Mouse (Mus musculus): ENCODE data around the gene Cwc25.
"Not testable (repeated sequence)": the region's sequence is repeated elsewhere in the genome, so short reads cannot be mapped to it uniquely, and the experiment has no call there.

The Cwc25 gene

DNA sequence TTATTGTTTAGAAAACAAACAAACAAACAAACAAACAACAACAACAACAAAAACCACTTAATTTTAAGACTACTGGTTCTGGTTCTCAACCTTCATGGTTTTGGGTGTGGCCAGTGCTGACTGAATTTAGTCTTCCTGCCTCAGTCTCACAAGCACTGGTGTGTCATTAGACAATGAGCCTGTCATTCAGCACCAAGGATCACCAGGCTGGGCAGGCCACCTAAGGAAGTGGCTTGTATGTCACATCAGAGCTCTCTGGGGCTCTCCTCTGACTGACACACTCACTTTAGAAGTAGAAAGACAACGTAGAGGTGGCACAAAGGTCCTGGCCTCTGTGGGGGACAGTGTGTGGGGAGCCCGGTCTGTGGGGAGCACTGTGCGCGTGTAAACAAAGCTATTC, 47.3 kb downstream of the Cwc25 start:
- DNase-seq, result peak; percentile 25 to 38

DNA sequence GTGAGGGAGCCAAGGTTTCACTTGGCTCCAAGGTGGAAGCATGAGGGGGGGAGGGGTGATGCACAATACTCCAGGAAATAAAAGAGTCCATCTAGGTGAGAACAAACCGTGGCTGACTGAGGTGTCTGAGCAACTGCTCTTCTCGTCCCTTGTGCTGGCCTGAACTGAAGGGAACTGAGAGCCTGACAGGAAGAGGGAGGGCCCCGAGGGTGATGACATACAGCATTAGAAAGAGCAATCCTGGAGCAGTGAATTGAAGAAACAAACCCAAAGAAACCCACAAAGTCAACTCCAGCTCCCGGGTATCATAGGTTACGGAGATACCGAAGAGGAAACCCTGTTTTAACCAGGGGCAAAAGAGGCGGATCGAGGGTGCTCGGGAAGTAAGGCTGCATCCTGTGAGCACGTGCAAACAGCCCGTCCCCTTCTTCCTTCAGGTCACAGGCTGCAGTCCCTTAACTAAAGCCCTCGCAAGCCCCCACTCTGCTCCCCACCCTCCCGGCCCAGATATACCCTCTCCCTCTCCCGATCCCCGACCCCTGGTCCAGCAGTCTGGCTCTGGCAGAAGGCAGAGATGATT, 48.0 kb downstream of the Cwc25 start:
- DNase-seq, result peak; percentile 63 to 71

DNA sequence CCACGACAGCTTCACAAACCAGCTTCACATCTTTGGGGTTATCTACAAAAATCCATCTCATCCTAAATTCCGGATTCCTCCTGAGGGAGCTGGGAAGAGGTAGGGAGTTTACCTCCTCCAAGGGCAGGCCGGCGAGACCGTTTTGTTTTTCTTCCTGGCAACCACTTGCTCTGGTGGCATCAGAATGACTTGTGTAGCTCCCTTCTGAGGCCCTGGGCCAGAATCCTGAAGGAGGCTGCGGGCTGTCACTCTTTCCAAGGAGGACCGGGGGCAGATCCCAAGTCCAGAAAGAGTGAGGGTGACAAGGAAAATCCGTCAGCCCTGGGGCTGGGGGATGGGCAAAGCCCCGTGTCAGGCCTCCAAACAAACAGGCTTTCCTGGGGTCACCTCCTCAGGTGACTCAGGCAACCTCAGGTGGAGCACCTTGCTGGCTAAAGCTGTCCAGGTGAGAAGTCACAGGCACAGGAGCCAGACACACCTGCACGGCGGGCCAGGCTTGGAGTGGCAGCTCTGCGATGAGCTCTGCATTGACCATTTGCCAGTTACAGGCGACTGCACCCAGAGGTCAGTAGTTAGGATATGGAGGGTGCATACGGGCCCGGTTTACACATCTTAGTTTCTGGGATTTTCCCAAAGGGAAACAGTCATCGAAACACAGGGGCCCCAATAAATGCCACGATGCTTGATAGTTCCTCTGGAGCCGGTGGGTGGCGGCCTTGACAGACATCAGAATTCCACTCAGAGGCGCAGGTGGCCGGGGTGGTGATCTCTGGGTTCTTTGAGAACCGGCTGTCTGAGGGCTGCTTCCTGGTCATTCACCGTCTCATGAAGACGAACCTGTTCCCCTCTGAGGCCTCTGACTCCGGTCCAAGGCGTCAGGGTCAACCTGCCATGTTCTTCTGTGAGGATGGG, 48.7 kb downstream of the Cwc25 start:
- no peak for DNase-seq

DNA sequence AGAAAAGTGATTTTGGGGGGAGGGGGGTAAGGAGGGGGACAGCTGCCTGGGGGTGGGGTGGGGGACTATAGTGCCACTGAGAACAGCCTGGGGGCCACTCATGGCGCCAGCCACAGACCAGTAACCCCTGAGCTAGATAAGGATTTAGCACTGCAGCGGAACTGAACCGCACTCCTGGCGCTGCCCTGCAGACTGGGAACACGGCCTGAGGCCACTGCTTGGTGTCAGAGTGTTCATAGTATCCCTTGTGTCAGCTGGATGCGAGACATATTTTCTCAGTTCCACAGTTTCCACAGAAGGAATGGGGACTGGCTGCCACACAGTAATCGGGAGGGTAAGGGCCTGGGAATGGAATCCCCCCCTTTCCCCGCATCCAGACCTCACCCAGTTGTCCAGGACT, 50.3 kb downstream of the Cwc25 start:
- no peak for DNase-seq

DNA sequence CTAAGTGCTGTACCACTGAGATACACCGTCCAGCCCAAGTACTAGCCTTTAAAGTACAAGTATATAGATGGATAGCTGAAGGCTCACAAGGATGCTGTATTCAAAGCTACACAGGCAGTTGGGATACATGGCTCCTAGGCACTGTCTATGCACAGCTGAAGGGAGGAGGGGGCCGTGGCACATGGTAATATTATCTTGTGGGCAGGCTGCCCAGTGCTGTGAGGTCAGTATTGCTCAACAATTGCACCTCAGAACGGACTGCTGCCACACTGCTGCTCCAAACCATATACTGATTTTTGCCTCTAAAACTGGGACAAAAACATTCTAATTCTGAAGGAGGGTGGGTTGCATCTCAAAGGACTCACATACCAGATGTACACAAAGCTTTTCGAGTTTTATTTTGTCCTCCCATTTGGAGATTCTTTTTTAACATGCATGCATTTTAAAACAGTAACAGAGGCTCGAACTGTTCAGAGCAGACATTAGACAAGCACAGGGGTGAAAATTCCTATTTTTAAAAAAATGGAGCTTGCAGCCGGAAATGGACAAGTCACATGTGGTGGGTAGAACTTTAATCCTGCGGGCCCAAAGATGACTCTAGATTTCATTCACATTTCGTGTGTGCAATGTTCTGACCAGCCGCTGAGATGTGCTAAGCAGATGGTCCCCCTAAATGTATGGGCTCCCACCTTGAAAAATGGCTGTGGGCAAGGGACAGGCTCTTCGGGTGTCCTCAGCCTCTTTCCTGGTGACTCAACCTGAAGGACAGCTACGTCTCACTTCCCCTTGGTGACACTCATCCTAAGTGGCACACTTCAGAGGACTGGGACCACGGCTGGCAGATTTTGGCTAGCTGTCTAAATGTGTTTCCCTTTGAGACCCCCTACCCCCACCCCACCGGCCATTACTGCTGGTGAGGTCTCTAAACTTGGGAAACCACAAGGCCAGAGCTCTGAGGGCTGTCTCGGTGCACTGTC, 51.3 kb downstream of the Cwc25 start:
- DNase-seq, result no peak

DNA sequence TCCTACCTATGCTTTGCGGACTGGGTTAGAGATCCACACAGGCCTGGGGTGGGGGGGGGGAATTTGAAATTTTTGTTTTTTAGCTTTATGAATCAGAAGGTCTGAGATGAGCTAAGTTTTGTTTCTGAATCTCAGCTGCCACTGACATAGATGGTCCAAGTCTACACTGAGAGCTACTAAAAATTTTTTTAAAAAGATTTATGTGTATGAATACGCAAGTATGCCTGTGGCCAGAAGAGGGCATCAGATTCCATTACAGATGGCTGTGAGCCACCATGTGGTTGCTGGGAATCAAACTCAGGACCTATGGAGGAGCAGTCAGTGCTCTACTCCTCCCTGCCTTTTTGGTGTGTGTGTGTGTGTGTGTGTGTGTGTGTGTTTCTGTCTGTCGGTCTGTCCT, 52.0 kb downstream of the Cwc25 start:
- no peak for DNase-seq

DNA sequence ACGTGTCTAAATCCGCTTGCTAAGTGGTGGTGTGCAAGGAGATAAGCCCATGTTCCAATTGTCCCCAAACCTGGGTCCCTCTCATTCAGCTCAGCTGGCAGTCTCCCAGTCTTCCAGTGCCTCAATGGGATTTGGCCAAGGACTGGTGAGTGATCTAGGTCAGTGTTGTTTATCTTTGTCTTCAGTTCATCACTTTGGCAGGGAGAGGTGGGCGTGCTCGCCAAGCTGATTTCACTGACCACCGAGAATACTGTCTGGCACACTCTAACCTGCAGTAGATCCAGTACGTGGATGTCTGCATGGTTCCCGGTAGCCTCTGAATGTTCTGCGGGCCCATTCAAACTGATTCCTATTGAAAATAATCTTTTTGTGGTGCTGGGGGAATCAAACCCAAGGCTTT, 52.5 kb downstream of the Cwc25 start:
- no peak for DNase-seq

DNA sequence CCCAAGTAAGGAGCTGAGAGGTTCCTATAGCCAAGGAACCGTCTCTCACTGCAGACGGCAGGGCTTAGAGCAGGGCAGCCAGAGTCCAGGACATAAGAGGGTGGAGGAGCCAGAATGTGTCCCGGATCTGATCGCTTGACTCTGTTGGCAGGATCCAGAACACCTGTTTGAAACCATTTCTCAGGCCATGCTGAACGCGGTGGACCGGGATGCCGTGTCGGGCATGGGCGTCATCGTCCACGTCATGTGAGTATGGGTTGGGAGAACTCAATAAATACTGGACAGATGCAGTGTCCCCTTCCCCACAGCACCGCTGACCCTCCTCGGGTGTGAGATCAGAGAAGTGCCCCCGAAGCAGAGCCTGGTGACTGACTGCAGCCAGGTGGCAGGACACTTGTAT, 54.1 kb downstream of the Cwc25 start:
- no peak for DNase-seq

DNA sequence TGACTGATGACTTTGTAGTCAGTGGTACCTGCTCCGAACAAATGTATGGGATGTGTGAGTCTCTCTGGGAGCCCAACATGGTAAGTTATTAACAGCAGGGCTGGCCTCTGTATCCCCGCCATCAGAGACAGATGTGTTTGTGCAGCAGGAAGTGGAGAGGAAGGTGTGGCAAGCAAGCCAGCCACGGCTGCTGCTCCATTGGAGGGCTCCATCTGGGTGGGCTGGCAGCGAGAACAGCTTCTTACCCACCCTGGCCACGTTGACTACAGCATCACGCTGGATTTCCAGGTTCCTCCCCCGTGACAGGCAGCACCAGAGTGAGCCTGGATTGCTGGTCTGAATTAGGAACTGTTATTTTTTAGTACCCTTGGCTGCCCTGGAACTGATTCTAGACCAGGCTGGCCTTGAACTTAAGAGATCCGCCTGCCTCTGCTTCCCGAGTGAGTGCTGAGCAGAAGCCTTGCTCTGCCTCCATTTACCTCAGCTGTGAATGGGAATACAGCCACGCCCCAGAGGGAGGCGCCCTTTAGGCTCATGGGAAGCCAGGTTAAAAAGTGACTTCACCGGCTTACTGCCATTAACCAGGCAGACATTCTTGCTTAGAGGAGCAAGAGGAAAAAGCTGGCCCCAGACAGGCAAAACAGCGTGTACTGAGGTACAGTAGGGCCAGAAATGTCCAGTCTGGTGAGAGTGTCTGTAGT, 55.0 kb downstream of the Cwc25 start:
- no peak for DNase-seq

DNA sequence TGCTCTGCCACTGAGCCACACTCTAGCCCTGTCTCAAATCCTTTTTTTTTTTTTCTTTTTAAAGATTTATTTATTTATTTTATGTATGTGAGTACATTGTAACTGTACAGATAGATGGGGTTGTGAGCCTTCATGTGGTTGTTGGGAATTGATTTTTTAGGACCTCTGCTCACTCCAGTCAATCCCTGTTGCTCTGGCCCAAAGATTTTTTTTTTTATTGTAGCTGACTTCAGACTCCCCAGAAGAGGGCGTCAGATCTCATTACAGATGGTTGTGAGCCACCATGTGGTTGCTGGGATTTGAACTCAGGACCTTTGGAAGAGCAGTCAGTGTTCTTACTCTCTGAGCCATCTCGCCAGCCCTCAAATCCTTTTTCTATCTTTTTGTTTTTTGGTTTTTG, 56.3 kb downstream of the Cwc25 start:
- DNase-seq, result not testable (repeated sequence)

DNA sequence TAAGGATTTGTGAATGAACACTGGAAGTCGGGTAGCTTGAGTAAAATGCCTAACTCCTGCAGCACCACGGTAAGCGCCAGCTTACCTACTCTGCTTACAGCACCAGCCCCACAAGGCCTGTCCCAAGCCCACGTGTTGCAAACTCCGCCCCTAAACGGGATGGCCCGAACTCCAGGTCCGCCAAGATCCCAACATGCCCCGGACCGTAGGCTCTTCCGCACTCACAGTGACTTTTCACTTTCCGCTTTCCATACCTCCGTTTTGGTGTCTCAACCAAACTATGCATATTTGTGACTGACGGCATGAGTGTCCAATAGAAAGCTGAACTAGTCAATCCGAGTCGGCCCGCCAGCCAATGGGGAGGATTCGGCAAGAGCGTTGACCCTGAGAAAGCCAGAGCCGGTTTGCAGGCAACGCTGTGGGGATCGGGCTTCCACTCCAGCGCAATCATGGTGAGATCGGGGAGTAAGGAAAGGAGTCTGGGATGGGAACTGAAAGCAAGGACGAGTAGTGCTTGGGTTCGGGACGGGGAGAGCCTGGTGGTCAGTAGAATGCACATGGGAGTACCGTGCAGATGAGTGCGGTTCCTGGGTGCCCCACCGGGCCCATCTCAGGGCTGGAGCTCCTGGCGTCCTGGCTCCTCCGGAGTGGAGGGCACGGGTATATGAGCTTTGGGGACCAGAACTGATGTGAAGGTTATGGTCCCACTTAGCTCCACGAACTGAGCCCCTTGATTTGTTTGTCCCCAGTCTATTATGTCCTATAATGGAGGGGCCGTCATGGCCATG, 63.1 kb downstream of the Cwc25 start, which contains the start of gene Psmb3:
TSS of gene Psmb3 (plus strand) at position 361 of the 788 bp plus-strand sequence.
- DNase-seq, result peak; percentile 95

DNA sequence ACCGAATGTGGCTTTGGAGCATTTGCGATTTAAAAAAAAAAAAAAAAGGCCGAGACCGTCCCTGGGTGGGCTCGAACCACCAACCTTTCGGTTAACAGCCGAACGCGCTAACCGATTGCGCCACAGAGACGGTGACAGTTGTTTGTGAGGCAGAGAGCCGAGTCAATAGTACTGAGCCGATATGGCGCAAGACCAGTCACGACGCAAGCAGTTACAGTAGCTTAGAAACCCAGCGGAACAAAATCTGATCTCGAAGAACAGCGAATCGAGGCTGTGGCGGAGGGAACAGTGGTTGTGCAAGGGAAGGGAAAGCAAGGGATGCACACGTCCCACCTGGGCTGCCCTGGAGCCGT, 64.0 kb downstream of the Cwc25 start:
- peak; percentile 92 for DNase-seq

DNA sequence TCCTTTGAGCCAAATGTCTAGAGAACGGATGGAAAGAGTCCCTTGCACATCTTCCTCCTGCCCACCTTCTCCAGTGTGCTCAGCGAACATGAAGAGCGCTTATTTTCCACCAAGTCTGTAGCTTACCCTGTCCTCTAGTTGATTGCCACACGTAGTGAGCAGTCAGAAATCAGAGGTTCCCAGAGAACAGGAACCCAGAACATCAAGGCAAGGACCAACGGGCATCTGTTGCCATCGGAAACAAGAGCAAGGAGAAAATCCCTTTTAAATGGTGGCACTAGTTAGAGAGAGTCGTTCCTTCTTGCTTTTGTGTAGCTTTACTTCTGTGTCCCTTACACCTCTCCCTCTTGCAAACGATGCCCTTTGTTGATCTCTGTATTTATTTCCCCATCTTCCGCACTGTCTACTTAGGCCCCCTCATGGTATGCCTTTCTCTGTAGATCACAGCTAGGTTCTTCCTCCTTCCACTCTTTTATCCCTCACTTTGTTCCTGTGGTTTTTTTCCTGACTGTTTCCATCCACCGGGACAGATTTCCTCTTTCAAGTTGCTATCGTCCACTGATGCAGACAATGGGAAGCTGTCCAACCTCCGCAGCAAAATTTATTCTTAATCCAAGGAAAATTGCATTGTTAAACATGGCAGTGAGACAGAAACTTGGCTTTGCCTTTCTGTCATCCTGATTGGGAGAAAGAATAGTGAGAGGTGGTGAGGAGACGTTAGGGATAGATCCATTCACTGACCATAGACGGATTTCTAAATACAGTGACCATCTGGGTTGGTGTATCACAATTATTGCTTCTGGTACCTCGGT, 64.6 kb downstream of the Cwc25 start:
- DNase-seq, result peak in 1 of 2 experiments; percentile 11

DNA sequence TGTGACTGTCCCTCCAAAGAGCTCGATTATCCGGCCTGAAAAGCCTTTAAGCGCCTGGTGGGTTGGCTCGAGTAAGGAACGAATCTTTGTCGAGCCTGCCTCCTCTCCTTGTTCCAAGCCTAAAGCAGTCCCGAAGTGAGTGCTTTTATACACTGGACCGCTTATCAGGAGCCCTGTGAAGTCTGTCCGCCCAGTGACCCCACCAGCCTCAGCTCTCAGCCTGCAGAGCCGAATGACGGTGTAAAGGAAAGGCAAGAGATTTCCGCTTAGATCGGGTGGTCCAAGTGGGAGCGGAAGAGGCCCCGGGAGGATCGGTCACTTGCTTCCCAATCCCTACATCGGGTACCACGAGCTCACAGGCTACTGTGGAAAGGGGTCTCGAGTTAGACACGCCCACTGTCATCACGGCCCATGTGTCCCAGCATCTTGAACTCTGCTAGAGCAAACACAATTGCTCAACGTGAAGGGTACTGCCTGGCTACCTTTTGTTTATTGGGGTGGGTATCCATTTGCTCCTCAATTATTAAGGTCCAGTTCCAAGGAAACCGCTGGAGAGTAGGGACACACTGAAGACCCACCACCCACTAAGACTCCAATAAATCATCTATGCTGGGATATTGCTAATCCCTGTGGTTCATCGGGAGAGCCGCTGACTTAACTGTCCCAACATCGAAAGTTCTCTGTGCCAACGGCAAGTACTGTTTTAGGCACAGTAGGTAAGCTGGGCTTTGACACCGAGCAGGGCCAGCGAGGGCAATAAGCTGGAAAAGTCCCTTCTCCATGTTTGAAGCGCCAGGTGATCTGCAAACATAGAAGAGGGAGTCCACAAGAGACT, 65.4 kb downstream of the Cwc25 start:
- DNase-seq, result peak; percentile 16 to 26

DNA sequence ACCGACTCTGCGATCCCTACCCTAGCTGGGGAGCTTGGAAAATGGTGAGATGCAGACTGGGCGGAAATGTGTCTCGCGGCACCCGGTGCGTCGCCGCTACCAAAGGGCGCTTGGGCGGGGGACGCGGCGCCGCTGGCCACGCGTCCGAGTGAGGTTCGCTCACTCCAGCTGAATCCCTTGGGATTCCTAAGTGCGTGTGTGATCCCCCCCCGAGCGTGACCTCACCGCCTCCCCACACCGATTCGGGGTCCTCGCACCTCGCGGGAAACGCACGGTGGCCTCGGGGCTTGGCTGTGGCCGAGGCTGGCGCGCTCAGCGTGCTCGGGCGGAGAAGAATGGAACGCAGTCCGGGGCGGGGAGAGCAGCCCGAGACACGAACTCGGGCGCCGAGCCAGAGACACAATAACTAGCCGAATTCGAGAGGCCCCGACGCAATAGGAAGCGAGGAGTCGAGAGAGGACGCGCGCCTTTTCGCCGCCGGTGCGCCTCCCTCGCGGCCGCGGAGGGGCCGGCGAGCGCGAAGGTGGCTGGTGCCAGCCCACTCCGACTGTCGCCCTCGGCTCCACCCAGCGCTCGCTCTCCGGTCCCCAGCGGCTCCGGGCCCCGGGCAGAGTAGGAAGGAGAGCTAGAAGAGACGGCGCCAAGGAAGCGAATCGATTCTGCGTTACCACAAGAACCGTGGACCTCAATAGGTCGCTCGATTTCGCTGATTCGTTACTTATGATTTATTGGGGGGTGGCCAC, 66.2 kb downstream of the Cwc25 start, which contains the start of gene Pcgf2:
TSS of gene Pcgf2 (minus strand) at position 495 of the 743 bp plus-strand sequence.
- peak; percentile 60 to 64 for DNase-seq

DNA sequence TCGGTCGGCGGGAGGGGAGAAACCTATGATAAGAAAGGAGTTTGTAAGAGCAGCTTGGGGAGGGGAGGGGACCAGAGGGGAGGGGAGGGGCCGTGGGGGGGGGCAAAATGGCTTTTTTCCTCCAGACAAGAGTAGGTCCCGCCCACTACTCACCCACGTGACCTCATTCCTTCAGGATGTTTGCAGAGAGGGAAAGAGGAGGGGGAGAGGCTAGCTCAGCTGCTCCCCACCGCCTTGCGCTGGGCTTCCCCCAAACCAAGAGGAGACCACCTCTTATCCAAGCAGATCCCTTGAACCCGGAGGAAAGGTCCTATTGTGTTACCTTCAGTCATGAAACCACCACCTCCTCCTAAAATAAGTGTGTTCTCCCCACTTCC, 66.7 kb downstream of the Cwc25 start:
- no peak for DNase-seq

DNA sequence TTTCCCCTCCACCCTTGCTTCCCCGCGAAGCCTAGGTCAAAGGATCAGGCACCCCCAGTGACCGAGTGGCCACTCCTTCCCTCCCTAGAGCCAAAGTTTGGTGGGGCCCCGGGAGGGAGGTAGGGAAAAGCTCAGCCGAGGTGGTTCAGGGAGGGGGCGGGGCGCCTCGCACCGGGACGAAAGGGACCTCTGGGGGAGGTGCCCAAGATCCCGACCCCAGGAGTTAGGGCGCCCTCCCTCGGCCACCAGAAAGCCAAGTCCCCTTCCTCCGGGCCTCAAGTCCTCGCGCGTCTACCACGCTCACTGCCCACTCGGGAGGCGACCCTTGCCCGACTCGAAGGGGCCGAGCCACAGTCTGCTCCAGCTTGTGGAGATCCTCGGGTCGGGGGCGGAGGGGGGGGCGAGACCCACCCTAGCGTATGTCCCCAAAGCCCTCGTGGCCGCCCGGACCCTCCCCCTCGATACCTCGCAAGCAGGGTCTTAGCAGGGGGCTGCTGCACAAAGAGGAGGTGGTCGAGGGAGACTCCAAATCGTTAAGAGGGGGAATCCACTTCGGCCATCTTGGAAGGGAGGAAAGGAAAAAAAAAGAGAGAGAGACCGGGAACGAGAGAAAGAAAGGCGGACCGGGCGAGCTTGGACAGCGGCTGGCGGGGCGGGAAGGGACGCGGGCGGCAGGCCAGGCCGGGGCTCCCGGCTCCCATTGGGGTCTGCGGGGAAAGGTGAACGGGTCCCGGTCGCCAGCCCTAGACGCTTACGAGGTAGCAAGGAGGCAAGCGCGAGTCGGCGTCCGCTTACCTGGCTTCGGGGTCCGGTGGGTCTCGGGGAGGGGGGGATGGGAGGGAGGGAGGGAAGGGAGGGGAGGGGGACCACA, 67.4 kb downstream of the Cwc25 start:
- DNase-seq, result peak; percentile 34

Measured in B cell, adult 2 months (primary cell).